Mouse (Mus musculus) thymus, adult 2 months (tissue): ENCODE measurements around the gene Ccdc183.

Source experiments
- CTCF ChIP-seq: fragments of 200-500 bp; IDR thresholded peaks from 2 replicates; pipeline ENCODE4 v1.5.1; 2012; ENCODE audit warnings: mild to moderate bottlenecking, control low read depth, low read length, moderate library complexity, borderline replicate concordance; ENCODE audit not compliant: control insufficient read depth, poor library complexity, insufficient read depth; ENCODE audit errors: extremely low read depth
- POLR2A ChIP-seq: fragments of 200-500 bp; IDR thresholded peaks from 2 replicates; pipeline ENCODE4 v1.6.1; 2012; ENCODE audit warnings: mild to moderate bottlenecking, low read length, control low read depth, moderate library complexity; ENCODE audit not compliant: control insufficient read depth, poor library complexity, insufficient read depth; ENCODE audit errors: extremely low read depth

- TF ChIP-seq CTCF (no peak), POLR2A (no peak)
Measured at GRCm38 (mm10) chr2:25568473-25569019, 48.9 kb downstream of the Ccdc183 start.
